Mouse (Mus musculus) gastrocnemius, adult 18-20 months (tissue): ENCODE measurements around the gene Anks6. TPM values are rescaled to one million over a fixed set of nuclear protein-coding genes. Genes with fewer than 3 reads are reported as not detected.

Experiments used
- DNase-seq: peaks from one replicate; pipeline ENCODE4 v3.0.0; 2021; ENCODE audit warnings: low spot score
- total RNA-seq, 2 experiments: library from RNA; stranded (reverse); gene quantifications; 2 replicates each; pipeline ENCODE4 v1.2.3; 2021

Gene Anks6
- total RNA-seq, 2 experiments from 2014 or later = 1.0 to 1.4 TPM

GRCm38 (mm10) chr4:47047765-47048164, 9.5 kb downstream of the Anks6 start:
- no peak for DNase-seq

GRCm38 (mm10) chr4:47046974-47047373, 10.3 kb downstream of the Anks6 start:
- no peak for DNase-seq

DNA sequence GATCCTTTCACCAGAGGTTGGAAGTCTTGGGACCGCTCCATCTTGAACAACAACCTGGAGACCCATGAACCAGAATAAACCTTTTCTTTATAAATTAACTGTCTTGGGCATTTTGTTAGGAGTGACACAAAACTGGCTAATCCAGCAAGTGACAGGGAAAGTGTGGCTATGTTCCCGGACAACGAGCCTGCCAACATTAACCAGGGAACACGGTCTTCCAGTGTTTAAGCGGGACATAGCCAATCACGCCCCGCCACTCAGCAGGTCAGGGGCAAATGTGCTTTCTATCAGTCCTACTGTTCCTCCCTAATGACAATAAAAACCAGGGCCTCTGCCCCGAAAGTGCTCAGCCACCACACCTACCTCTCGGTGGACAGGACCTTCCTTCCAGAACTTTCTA, 13.4 kb downstream of the Anks6 start:
- DNase-seq = peak; percentile 66

DNA sequence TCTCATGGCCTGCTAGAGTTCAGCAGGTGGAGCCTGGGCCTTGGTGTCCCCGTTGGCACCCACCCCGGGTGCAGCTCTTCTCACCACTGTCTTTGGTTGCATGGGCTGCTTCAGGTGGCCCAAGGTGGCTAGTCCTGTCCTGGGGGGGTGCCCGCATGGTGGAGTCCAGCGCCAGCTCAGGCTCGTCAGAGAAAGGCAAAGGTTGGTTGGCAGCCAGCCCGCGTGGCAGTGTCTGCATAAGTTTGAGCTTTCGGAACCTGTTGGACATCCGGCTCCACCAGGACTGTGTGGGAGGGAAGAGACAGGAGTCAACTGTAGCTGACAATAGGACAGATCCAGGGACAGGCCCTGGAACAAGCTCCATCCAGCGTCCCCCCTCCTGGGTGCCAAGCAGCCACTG, 17.6 kb downstream of the Anks6 start:
- DNase-seq = no peak

DNA sequence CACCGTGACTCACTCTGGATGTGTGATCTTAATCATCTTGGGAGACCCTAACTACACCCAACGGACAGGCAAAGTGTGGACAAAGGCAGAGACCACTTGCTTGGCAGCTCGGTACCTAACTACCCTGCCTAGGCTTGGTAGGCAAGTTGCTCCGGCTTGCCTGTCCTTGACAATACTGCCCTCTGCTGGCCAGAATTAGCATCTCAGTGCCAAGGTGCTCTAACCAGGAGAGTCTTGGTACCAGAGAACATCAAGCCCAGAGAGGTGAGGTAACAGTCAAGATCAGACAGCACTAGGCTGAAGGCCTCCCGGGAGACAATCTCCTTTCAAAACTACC, 19.9 kb downstream of the Anks6 start:
- peak; percentile 81 for DNase-seq

DNA sequence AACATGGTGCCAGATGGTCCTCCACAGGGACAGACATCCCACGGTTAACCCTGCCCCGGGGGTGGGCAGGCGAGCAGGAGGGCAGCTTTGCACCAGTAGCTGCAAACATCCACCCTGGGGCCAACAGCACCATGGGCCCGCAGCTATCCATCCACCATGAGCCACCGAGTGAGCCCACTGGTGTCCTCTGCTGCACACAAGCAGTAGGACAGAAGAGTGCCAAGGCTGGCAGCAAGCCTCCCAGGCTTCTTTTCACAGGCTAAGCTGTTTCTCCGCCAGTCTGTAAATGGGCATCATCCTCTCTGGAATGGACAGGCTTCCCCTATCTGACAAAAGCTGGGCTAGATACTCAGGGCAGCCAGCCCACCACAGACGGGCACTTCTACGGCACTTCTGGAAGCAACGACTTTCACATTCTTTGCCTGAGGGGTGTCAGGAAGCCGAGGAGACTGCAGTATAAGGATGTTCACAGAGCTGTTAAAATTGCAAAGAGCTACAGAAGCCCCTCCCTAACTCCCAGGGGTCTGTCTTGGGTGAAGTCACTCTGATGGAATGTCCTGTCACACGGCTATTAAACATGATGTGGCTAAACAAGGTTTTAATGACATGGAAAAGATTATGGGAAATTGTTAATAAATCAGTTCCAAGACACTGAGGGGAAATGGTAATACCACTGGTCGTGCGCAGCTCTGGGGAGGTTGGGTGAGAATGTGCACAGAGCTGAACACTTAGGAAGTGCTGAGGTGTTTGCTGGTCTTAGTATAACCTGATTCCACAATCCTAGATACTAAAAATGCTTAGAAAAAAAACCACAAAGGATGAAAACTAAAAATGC, 20.5 kb downstream of the Anks6 start:
- DNase-seq = no peak

DNA sequence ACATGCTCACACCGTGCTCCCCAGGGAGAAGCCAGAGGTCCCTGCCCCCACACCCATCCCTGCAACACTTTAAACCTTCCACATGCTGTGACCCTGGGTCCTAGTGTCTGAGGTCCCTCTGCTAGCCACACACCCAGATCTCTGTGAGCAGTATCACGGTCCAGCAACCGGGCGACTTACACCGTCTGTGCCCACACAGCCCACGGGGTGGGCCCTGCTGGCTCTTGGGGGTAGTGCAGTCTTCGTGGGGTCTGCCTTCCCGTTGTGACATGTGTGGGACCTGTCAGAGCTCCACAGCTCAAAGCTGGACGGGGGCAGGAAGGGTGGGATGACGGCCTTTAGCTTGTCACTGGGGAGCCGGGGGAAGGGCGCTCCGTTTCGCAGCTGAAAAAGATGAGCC, 21.7 kb downstream of the Anks6 start:
- no peak for DNase-seq

GRCm38 (mm10) chr4:47032171-47032570, 25.1 kb downstream of the Anks6 start:
- DNase-seq = no peak

DNA sequence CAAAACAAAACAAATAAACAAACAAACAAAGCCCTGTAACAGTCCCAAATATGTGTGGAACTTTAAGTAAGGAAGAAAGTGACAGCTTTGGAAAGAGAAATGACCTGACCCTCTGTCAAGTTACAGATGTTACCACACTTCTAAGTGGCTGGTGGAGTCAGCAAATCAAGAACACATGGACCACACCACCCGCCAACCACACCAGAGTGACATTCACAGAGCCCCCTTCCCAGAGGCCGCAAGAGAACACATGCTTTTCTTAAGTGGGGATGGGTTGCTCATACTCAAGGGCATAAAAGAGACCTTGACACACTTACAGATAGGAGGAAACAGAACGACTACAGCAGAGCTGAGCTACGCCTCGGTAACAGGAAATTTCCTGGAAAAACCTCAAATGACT, 28.4 kb downstream of the Anks6 start:
- no peak for DNase-seq

GRCm38 (mm10) chr4:47023949-47024348, 33.3 kb downstream of the Anks6 start:
- DNase-seq = no peak

DNA sequence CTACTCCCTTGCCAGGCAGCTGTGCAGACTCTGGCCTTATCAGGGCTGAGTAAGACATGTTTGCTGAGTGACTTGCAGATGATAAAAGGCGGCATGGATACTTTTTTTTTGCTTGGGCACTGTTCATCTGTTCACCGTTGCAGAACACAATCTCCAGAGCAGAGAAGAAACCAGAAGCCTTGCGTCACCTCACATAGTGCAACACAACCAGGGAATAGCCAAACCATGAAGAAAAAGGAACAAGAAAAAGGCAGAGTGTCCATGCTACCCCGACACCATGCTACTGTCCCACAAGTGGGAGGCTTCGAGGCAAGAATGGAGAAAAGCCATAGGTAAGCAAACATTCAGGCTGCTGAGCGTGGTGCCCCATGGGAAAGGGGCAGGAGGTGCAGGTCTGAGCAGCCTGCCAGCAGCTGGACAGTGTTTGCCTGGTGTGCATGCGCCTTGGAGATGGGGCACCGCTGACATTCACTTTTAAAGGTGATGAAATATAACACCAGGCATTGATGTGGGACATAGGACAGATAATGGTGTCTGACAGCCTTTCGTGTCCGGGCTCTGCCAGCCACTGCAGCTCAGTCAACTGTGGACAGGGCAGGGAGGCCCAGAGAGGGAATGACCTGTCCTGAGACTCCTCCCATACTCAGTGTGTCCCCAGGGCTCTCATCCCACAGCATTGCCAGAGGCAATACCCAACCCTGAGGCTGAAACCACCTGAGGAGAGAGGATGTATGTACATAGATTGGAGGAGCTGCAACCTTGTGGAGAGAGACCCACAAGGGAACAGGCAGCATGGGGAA, 34.2 kb downstream of the Anks6 start:
- DNase-seq = no peak

- DNase-seq = peak; percentile 64
Observed at GRCm38 (mm10) chr4:47020563-47020962, 36.7 kb downstream of the Anks6 start.

GRCm38 (mm10) chr4:47015156-47015555, 42.1 kb downstream of the Anks6 start:
- no peak for DNase-seq

DNA sequence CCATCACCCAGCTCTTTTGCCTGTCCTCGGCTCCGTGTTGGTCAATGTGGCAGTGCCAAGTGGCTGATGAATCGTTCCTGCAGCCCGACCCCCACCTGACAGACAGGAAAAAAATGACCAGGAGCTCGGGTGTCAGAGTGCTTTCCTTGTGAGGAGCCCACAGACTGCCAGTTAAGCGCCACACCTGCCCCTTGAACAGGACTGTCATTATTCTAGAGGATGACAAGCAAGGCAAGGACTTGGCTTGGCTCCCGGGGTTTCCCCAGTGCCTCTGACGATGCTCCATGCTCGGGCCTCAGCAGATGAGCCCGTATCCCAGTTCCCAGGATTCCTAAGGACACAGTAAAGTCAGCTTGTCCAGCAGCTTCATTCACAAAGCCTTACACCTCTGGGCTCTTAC, 44.8 kb downstream of the Anks6 start:
- no peak for DNase-seq

- DNase-seq = peak; percentile 24
Observed at GRCm38 (mm10) chr4:47010400-47011231, 46.6 kb downstream of the Anks6 start.

- no peak for DNase-seq
Observed at GRCm38 (mm10) chr4:47000626-47001395, 56.4 kb downstream of the Anks6 start.

GRCm38 (mm10) chr4:46997969-46998368, 59.3 kb downstream of the Anks6 start:
- no peak for DNase-seq

DNA sequence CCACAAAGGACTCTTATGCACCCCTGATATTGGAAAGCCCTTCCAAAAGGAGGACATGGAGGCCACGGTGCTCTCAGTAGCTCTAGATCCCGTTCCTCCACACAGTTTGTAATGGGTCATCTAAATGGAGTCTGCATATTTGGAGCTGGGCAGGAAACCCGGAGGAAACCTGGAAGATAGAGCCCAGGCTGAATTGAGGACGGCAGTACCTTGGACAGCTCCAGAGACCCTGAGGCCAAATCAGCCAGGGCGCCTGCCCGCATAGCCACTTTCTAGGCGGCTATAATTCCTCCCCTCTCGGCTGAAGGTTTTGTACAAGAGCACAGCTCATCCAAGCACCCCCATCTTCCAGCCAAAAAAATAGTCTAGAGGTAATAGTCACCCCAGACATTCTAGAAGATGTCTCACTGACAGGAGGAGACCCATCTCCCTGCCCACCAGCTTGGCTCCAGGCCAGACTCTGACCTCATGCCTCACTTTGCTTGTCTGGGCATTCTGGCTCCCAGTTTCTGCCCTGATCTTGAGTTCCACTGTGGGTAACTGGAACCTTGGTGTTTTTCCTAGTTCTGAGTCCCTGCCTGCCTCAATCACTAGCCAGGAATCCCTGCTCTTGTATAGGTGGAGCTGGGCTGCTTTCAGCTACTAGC, 64.3 kb downstream of the Anks6 start:
- peak; percentile 21 for DNase-seq

- DNase-seq = no peak
Observed at GRCm38 (mm10) chr4:46991959-46992316, 65.3 kb downstream of the Anks6 start.

GRCm38 (mm10) chr4:46991016-46991958, 65.9 kb downstream of the Anks6 start, which contains the start of gene Gabbr2:
Gene Gabbr2, minus strand, starts transcription at chr4:46991873.
- no peak for DNase-seq
